Mouse (Mus musculus) liver, postnatal 0 days (tissue): ENCODE measurements around the gene Cdk14. TPM values are rescaled to one million over a fixed set of nuclear protein-coding genes. Genes with fewer than 3 reads are reported as not detected.

Experiments used
- ATAC-seq: fragments of 200-750 bp; cut with Nextera tagmentation; 2 replicates; pipeline ENCODE4 v1.8.0; 2017; ENCODE audit warnings: mild to moderate bottlenecking, moderate library complexity
- DNase-seq: peaks from one replicate; pipeline ENCODE4 v3.0.0-alpha.2; 2016
- H3K27ac ChIP-seq: fragments of 300-500 bp; sonication (generic); 2 replicates; pipeline ENCODE4 v1.5.1; 2014; ENCODE audit warnings: antibody characterized with exemption, moderate library complexity, mild to moderate bottlenecking, low read depth
- H3K27me3 ChIP-seq: fragments of 300-500 bp; sonication (generic); 2 replicates; pipeline ENCODE4 v1.6.1; 2014; ENCODE audit warnings: low read length, control low read depth, mixed read lengths; ENCODE audit not compliant: insufficient read depth
- H3K36me3 ChIP-seq: fragments of 300-500 bp; sonication (generic); replicated peaks from 2 replicates; pipeline ENCODE4 v1.6.1; 2014; ENCODE audit warnings: mild to moderate bottlenecking, control low read depth, low read length, moderate library complexity, mixed read lengths; ENCODE audit not compliant: insufficient read depth
- H3K4me1 ChIP-seq: fragments of 300-500 bp; sonication (generic); 2 replicates; pipeline ENCODE4 v1.6.1; 2014; ENCODE audit warnings: antibody characterized with exemption, mild to moderate bottlenecking, control low read depth; ENCODE audit not compliant: insufficient read depth
- H3K4me2 ChIP-seq: fragments of 300-500 bp; sonication (generic); 2 replicates; pipeline ENCODE4 v1.6.1; 2014; ENCODE audit warnings: low read depth, mild to moderate bottlenecking, low read length, moderate library complexity, mixed read lengths
- H3K4me3 ChIP-seq: fragments of 300-500 bp; sonication (generic); 2 replicates; pipeline ENCODE4 v1.5.1; 2014; ENCODE audit warnings: low read depth, low read length
- H3K9ac ChIP-seq: fragments of 300-500 bp; sonication (generic); replicated peaks from 2 replicates; pipeline ENCODE4 v1.6.1; 2014; ENCODE audit warnings: mild to moderate bottlenecking, moderate library complexity
- H3K9me3 ChIP-seq: fragments of 300-500 bp; sonication (generic); 2 replicates; pipeline ENCODE4 v1.6.1; 2016; ENCODE audit warnings: mild to moderate bottlenecking, control low read depth, low read length, mixed read lengths
- CTCF ChIP-seq: sonication (generic); IDR thresholded peaks from 2 replicates; pipeline ENCODE4 v1.5.1; 2016; ENCODE audit warnings: antibody characterized with exemption, low read depth
- EP300 ChIP-seq: IDR thresholded peaks from 2 replicates; pipeline ENCODE4 v1.6.1; 2016; ENCODE audit warnings: antibody characterized with exemption, low read depth, mild to moderate bottlenecking
- WGBS: fragments of 180-500 bp; shearing (Covaris S2); extraction: QIAGEN DNeasy Blood & Tissue Kit; methylation state at CpG from one replicate; pipeline ENCODE4 v1.1.7; 2014; ENCODE audit not compliant: insufficient replicate concordance; 5-methylcytosine and 5-hydroxymethylcytosine counted together
- polyA plus RNA-seq: library from polyadenylated mRNA; unstranded; fragments of >200 nt; fragmentation: Nextera tagmentation; extraction: Ambion mirVana; gene quantifications from 2 replicates; pipeline ENCODE4 v1.2.1, GENCODE M21; 2015

Gene Cdk14
- polyA plus RNA-seq, 1 experiment from 2014 or later, result 1.1 TPM

- Histone ChIP-seq H3K4me3 (no peak overlapping the region), H3K27ac (no peak overlapping the region), H3K9ac (no peak overlapping the region), H3K36me3 (no peaks in the 10 kb centered on the region), H3K4me1 (no peaks in the 10 kb centered on the region), H3K4me2 (no peak overlapping the region), H3K27me3 (no peaks in the 10 kb centered on the region), H3K9me3 (no peaks in the 10 kb centered on the region)
- 66% methylated on average over 7 of the region's 7 CpGs for WGBS
- TF ChIP-seq CTCF (no peak), EP300 (no peak)
- no peak for ATAC-seq
- DNase-seq, result no peak
These were observed 407.4 kb downstream of the Cdk14 start for GRCm38 (mm10) chr5:5012521-5013346.

- Histone ChIP-seq H3K4me3 (no peak overlapping the region), H3K9ac (no peak overlapping the region), H3K4me1 (no peaks in the 10 kb centered on the region), H3K27me3 (no peaks in the 10 kb centered on the region), H3K27ac (no peak overlapping the region), H3K4me2 (no peak overlapping the region), H3K36me3 (no peaks in the 10 kb centered on the region), H3K9me3 (no peaks in the 10 kb centered on the region)
- TF ChIP-seq CTCF (no peak), EP300 (no peak)
- DNase-seq (no peak), ATAC-seq (no peak)
- WGBS, result 76% methylated on average over 4 of the region's 4 CpGs
These were observed 411.9 kb downstream of the Cdk14 start for GRCm38 (mm10) chr5:5008153-5008745.

- H3K9me3 ChIP-seq, result no peaks in the 10 kb centered on the region
- no peak for ATAC-seq
- H3K9ac ChIP-seq, result no peak overlapping the region
- DNase-seq, result no peak
- no peaks in the 10 kb centered on the region for H3K27me3 ChIP-seq
- no peaks in the 10 kb centered on the region for H3K36me3 ChIP-seq
- H3K4me1 ChIP-seq, result no peaks in the 10 kb centered on the region
- H3K4me2 ChIP-seq, result no peak overlapping the region
- TF ChIP-seq EP300, result no peak
- TF ChIP-seq CTCF, result no peak
- H3K4me3 ChIP-seq, result no peak overlapping the region
- no peak overlapping the region for H3K27ac ChIP-seq
- WGBS, result 76% methylated on average over 15 of the region's 15 CpGs
These were observed 412.5 kb downstream of the Cdk14 start for GRCm38 (mm10) chr5:5007489-5008152.

- Histone ChIP-seq H3K4me3 (no peak overlapping the region), H3K9me3 (no peaks in the 10 kb centered on the region), H3K4me2 (no peak overlapping the region), H3K27me3 (no peaks in the 10 kb centered on the region), H3K36me3 (no peaks in the 10 kb centered on the region), H3K4me1 (no peaks in the 10 kb centered on the region), H3K9ac (no peak overlapping the region), H3K27ac (no peak overlapping the region)
- TF ChIP-seq CTCF (no peak), EP300 (no peak)
- DNase-seq (no peak), ATAC-seq (no peak)
- 71% methylated on average over 1 of the region's 1 CpGs for WGBS
These were observed 414.5 kb downstream of the Cdk14 start for GRCm38 (mm10) chr5:5005633-5006032.

GRCm38 (mm10) chr5:5004740-5005139 is 415.4 kb downstream of the Cdk14 start:
- Histone ChIP-seq H3K9ac (no peak overlapping the region), H3K4me3 (no peak overlapping the region), H3K36me3 (no peaks in the 10 kb centered on the region), H3K4me1 (no peaks in the 10 kb centered on the region), H3K27ac (no peak overlapping the region), H3K9me3 (no peaks in the 10 kb centered on the region), H3K4me2 (no peak overlapping the region), H3K27me3 (no peaks in the 10 kb centered on the region)
- ATAC-seq (no peak; the same call in 1 of the 2 replicates), DNase-seq (no peak)
- 72% methylated on average over 2 of the region's 2 CpGs for WGBS
- TF ChIP-seq EP300, result no peak
- TF ChIP-seq CTCF, result no peak

- Histone ChIP-seq H3K9ac (no peak overlapping the region), H3K27me3 (no peaks in the 10 kb centered on the region), H3K4me1 (no peaks in the 10 kb centered on the region), H3K9me3 (no peaks in the 10 kb centered on the region), H3K4me2 (no peak overlapping the region), H3K27ac (no peak overlapping the region), H3K36me3 (no peaks in the 10 kb centered on the region), H3K4me3 (no peak overlapping the region)
- no peak for ATAC-seq
- WGBS, result 77% methylated on average over 4 of the region's 4 CpGs
- TF ChIP-seq EP300 (no peak), CTCF (no peak)
- DNase-seq, result no peak
These were observed 426.9 kb downstream of the Cdk14 start for GRCm38 (mm10) chr5:4993192-4993601.
